In the genomic region with DNA sequence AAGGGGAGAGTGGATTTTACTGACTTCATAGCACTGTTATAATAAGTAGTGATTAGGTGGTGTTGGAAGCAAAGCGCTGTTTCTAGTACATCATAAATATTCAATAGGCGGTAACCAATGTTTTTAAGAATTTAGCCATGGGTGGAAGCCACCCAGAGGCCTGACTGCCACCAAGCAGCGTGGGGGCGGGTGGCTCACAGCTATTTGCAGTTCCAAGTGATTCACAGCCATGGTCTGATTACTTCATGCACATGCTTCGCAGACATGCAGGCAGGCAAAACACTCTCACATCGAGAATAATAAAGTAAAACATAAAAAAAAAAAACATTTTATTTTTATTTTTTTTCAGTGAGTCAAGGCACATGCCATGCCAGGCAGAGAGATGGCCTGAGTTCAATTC, we compare ENCODE assay signal across 19 mouse cellular contexts.
DNase-seq lines count a peak whose midpoint lies in the region; ATAC-seq lines count a peak whose summit lies in the region.
"Had no signal": no experiment of that assay in that cellular context is flagged by ENCODE, and none has a peak within 500 bp of the region (broad histone marks: within the 10 kb centered on the region; RNA-seq: fewer than 3 reads in every experiment).

No protein-coding gene starts in this region.

- no peak for ATAC-seq in erythroblast, adult 5-6 weeks (replicated peaks; ENCODE audit: low FRiP score, poor library complexity, severe bottlenecking)
- ATAC-seq in megakaryocyte-erythroid progenitor cell, adult 5-6 weeks (replicated peaks; ENCODE audit: low FRiP score, low TSS enrichment, poor library complexity, severe bottlenecking): no peak
- ATAC-seq: CD4-positive, CD25-positive, alpha-beta regulatory T cell, adult 4 months; forebrain, embryonic 14.5 days; forebrain, embryonic 16.5 days had no signal

- DNase-seq in right cerebral cortex, adult 18-20 months: peak; percentile 35
- DNase-seq in right cerebral cortex, postnatal 4 days: no peak
- DNase-seq in right cerebral cortex, postnatal 36 days (ENCODE audit: low spot score in 2 of 2): peak; percentile 11 to 33
- DNase-seq in right cerebral cortex, postnatal 14 days: no peak
- peak; percentile 61 for DNase-seq in NIH3T3 (ENCODE audit: low read depth)
- DNase-seq: adrenal gland, adult 2 months; adrenal gland, postnatal 10 days; adrenal gland, postnatal 25 days; B cell, adult 2 months; cerebellum, adult 11-12 months; cerebellum, adult 2 months; cerebellum, adult 9-10 months; cerebellum, postnatal 10 days; cerebellum, postnatal 25 days had no signal

Comparison
In these comparisons a context has a peak if more than half of its experiments do, and no peak if none do; other contexts are left out.
1. DNase-seq: peak in right cerebral cortex, adult 18-20 months (single experiment), right cerebral cortex, postnatal 36 days (2 of 2) and NIH3T3 (single experiment); none in right cerebral cortex, postnatal 4 days (single experiment) and right cerebral cortex, postnatal 14 days (single experiment).